Mouse (Mus musculus): Measurements from ENCODE around the gene Cc2d1a. TPM values are rescaled to one million over a fixed set of nuclear protein-coding genes. Genes with fewer than 3 reads are reported as not detected.

Gene Cc2d1a
- polyA plus RNA-seq, 1 experiment from 2014 or later = 17.3 TPM

DNA sequence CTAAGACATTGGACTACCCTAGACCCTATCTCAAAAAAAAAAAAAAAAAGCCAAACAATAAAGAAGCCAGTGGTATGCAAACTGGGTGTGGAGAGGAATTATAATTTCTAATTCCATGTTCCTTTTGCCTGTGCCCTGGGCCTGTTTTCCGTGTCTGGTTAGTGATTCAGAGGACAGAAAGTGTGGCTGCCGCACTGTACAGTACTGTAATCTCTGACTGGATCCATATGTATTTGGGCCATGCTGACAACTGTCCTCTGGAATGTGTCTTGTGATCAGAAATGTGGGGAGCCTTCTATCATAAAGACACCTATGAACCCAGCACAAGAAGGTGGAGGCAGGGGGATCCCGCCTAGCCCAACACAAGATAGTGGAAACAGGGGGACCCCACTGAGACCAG is 25.6 kb downstream of the Cc2d1a start:
- no peaks in the 10 kb centered on the region for H3K9me3 ChIP-seq
- no peak for DNase-seq (ENCODE audit: extremely low spot score, low spot score)
- no peak overlapping the region for H3K4me3 ChIP-seq
- no peak overlapping the region for H3K27ac ChIP-seq
- H3K4me1 ChIP-seq = peaks cover 5% of the 10 kb centered on the region; the same call in 1 of the 2 replicates
- no peaks in the 10 kb centered on the region for H3K36me3 ChIP-seq (replicated peaks)
- WGBS = 84% methylated on average over 3 of the region's 3 CpGs
- no peaks in the 10 kb centered on the region for H3K27me3 ChIP-seq (ENCODE audit: poor library complexity, severe bottlenecking)

DNA sequence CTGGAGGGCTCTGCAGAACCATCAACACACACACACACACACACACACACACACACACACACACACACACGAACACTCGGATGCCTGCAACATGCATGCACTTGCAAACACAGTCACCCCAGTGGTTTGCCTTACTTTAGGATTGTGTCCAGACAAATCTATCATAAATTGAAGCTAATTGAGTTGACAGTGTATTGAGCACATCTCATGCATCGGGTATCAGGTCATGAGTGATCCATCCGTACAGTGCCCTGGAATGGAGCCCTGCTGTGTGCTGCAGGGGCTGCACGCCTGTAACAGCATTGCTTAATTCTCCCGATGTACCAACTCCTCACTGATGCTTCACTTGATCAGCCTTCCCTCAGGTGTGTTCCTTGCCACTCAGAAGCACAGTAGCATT is 32.1 kb downstream of the Cc2d1a start:
- DNase-seq (ENCODE audit: extremely low spot score, low spot score) = no peak
- 90% methylated on average over 6 of the region's 6 CpGs for WGBS
- H3K27ac ChIP-seq = no peak overlapping the region

DNA sequence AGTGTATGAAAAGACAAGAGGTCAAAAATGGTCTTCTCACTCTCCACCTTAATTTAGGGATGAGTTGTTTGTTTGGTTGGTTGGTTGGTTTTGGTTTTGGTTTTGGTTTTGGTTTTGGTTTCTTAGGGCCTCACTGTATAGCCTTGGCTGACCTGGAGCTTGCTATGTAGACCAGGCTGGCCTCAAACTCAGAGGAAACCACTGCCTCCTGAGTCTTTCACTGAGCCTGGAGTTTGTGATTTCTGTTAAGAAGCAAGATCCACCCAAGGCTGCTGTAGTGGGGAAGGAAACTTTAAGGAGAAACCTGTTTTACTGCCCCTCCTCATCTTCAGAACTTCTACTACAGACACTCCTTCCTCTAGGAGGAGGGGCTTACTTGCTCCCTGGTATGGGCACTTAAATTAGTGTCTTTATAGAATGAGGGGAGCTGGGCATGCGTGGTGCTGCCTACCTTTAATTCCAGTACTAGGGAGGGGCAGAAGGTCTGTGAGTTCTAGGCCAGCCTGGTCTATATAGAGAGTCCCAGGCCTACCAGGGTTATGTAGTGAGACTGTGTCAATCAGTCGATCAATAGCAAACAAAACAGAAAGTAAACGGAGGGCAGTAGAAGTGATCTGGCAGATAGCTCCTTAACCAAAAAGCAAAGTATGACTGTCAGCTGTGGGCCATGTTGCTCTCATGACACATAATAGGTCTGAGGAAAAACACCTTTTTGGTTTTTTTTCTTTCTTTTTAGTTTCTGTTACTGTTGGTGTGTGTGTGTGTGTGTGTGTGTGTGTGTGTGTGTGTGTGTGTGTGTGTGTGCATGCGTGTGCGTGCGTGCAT is 41.3 kb downstream of the Cc2d1a start:
- no peak overlapping the region for H3K4me3 ChIP-seq
- H3K27me3 ChIP-seq (ENCODE audit: poor library complexity, severe bottlenecking) = no peaks in the 10 kb centered on the region
- H3K36me3 ChIP-seq (replicated peaks) = peaks cover 18% of the 10 kb centered on the region
- 92% methylated on average over 5 of the region's 6 CpGs for WGBS
- DNase-seq (ENCODE audit: extremely low spot score, low spot score) = no peak
- H3K4me1 ChIP-seq = peaks cover 31% of the 10 kb centered on the region
- no peak overlapping the region for H3K27ac ChIP-seq
- H3K9me3 ChIP-seq = no peaks in the 10 kb centered on the region

More for the DNA sequence above, 32.1 kb downstream of the Cc2d1a start:
- H3K9me3 ChIP-seq = no peaks in the 10 kb centered on the region
- H3K4me3 ChIP-seq = no peak overlapping the region
- H3K27me3 ChIP-seq (ENCODE audit: poor library complexity, severe bottlenecking) = no peaks in the 10 kb centered on the region
- H3K36me3 ChIP-seq (replicated peaks) = no peaks in the 10 kb centered on the region
- no peaks in the 10 kb centered on the region for H3K4me1 ChIP-seq

DNA sequence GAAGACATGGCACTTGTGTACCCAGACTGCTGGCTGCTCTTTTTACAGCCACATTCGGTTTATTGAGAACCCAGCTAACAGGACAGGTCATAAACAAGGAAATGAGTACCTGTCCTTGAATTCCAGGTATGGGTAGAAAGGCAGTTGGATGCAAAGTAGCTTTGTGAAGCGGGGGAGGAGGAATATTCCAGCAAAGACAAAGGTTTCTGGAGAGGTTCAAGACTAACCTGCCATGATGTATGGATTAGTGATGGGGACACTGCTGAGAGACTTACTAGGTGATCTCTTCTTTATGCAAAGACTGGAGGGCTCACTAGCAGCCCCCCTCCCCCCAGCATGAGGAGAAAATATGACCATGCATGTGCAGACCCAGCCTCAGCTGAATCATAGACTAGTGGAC is 42.1 kb downstream of the Cc2d1a start:
- H3K27ac ChIP-seq = peak overlapping the region; percentile 99; the same call in 1 of the 2 replicates
- H3K4me3 ChIP-seq = no peak overlapping the region
- WGBS = 81% methylated on average over 2 of the region's 2 CpGs
- peaks cover 31% of the 10 kb centered on the region for H3K4me1 ChIP-seq
- no peak for DNase-seq (ENCODE audit: extremely low spot score, low spot score)
- no peaks in the 10 kb centered on the region for H3K27me3 ChIP-seq (ENCODE audit: poor library complexity, severe bottlenecking)
- H3K36me3 ChIP-seq (replicated peaks) = peaks cover 25% of the 10 kb centered on the region
- no peaks in the 10 kb centered on the region for H3K9me3 ChIP-seq

DNA sequence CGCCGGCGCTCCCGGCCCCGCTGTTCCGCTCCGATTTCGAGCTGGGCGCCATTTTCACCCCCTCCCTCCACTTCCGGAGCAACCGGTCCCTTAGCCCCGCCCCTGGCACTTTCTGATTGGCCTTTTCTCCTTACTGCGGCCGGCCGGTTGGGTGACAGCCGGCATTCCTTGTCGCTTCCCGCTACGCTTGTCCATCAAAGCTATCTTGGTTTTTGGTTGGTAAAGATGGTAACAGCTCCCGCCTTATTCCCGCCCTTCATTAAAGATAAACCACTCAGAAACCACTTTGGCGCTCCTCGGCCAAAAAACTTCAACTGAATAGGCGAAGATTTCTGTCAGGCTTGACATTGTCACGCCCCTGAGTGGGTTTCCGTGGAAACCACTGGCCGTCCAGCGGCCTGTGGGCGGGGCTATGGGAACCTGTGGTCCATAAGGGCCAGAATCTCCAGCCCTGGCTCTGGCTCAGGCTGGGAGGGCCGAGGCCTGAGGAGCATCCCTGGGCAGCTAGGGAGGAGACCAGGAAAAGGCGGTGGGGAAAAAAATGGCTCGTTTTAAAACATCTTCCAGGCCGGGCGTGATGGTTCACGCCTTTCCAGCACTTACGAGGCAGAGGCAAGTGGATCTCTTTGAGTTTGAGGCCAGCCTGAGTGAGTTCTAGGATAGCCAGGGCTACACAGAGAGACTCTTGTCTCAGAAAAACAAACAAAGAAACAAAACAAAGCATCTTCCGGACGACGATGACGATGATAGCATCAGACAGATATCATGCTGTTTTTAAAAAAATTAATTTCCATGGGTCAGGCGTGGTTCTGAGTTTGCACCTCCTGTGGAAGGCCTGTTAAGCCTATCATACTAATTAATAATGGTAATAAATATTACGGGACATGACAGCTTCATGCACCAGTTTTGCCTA is 42.8 kb downstream of the Cc2d1a start, which contains the start of gene Dcaf15:
Dcaf15 (minus strand) TSS at position 72 of the 913 bp plus-strand sequence.
- peaks cover 32% of the 10 kb centered on the region for H3K36me3 ChIP-seq (replicated peaks)

DNA sequence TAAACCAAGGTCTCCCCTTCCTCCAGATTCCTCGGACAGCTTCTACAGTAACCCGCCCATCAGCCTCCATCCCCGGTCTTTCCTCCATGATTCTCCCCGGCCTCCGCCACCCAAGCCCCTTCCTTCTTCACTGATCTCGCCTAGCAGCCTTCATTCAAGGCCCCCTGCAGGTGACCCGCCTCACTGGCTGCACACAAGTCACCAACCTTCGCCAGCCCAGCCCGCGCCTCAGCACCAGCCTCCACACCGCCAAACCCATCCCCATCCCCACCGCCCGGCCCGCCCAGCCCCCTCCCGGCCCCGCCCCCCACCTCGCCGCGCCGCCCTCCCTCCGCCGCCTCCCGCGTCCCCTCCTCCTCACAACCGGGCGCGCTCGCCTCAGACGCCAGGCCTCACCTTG is 43.5 kb downstream of the Cc2d1a start:
- H3K4me1 ChIP-seq = peaks cover 31% of the 10 kb centered on the region
- H3K4me3 ChIP-seq = peak overlapping the region; percentile 82
- peak overlapping the region; percentile 99 for H3K27ac ChIP-seq
- peaks cover 40% of the 10 kb centered on the region for H3K36me3 ChIP-seq (replicated peaks)
- no peaks in the 10 kb centered on the region for H3K27me3 ChIP-seq (ENCODE audit: poor library complexity, severe bottlenecking)
- DNase-seq (ENCODE audit: extremely low spot score, low spot score) = peak; percentile 87
- under 1% methylated on average over 27 of the region's 29 CpGs for WGBS
- no peaks in the 10 kb centered on the region for H3K9me3 ChIP-seq

More for the DNA sequence above, 42.8 kb downstream of the Cc2d1a start, which contains the start of gene Dcaf15:
- Histone ChIP-seq H3K27ac (peak within 1 kb of the TSS; percentile 99), H3K4me3 (peak within 1 kb of the TSS; percentile 82), H3K27me3 (ENCODE audit: poor library complexity, severe bottlenecking) (no peaks in the 10 kb centered on the region), H3K9me3 (no peaks in the 10 kb centered on the region), H3K4me1 (peaks cover 31% of the 10 kb centered on the region)
- 8% methylated on average over 42 of the region's 42 CpGs for WGBS
- DNase-seq (ENCODE audit: extremely low spot score, low spot score) = peak; percentile 98

DNA sequence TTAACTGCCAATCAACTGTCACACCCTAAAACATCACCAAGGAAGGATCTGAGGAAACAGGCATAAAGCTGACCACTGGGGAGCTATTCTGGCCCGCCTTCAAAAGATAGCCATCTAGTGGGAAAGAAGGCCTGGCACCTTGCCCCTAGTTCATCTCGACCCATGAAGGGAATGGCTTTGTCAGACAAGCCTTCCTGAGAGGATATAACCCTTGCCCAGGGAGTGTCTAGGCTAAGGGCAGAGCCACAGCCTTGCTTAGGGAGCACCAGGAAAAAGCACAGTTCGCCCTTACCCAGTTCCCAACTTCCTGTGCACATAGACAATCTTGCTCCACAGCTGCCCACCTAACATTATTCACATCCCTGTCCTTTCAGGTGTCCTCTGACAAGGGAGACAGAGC is 44.1 kb downstream of the Cc2d1a start:
- WGBS = 72% methylated on average over 3 of the region's 3 CpGs
- Histone ChIP-seq H3K36me3 (replicated peaks) (peaks cover 46% of the 10 kb centered on the region), H3K9me3 (no peaks in the 10 kb centered on the region), H3K27ac (peak overlapping the region; percentile 99), H3K27me3 (ENCODE audit: poor library complexity, severe bottlenecking) (no peaks in the 10 kb centered on the region), H3K4me1 (peaks cover 31% of the 10 kb centered on the region), H3K4me3 (peak overlapping the region; percentile 82)
- no peak for DNase-seq (ENCODE audit: extremely low spot score, low spot score)

DNA sequence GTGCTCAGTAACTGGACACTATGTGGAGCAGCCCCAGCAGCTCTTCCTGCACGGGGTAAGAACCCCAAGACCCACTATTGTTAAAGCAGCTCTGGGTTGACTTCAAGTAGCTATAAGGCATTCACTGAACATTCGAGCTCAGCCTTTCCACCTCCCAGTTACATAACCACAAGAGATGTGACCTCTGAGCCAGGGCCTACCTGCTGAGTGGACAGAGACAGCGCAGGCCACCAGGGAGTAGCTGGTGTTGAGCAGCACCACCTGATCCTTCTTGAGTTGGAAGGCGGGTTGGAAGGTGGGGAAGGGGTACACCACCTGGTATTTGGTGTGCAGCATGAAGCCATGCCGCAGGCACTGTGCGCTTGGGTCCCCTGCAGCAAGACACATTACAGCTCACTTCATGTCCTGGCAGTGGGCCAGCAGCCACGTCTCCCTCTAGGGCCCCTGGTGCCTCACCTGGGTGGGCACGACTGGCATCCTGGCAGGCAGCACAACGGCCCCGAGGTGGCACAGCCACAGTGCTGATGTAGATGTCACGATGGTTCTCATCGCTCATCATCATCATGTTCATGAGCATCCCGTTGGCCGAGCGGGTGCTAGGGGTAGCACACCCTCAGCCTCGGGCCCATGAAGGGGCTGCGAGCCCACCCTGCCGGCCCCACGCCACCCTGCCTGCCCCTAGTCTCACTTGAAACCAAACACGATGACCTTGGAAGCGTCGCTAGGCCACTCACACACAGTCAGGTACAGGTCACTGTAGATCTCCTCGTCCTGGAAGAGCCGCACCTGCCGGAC is 46.1 kb downstream of the Cc2d1a start:
- no peaks in the 10 kb centered on the region for H3K27me3 ChIP-seq (ENCODE audit: poor library complexity, severe bottlenecking)
- peaks cover 65% of the 10 kb centered on the region for H3K36me3 ChIP-seq (replicated peaks)

DNA sequence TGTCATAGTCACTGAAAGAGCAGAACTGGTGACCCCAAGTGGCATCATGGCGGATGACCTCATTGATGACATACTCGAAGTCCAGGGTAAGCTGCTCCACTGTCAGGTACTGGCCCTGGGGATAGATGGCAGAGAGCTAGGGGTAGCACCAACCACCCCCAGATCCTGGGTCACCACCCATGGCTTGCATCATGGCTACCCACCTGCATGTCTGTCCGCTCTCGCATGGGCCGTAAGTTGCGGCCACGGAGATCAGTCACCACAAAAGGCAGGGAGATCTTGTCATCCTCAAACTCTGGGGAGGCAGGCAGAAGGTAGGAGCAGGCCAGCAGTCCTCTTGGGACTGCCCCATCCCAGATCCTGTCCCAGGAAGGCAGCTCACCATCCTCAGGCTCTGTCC is 49.4 kb downstream of the Cc2d1a start:
- no peak overlapping the region for H3K4me3 ChIP-seq
- H3K4me1 ChIP-seq = peaks cover 10% of the 10 kb centered on the region
- peaks cover 98% of the 10 kb centered on the region for H3K36me3 ChIP-seq (replicated peaks)
- DNase-seq (ENCODE audit: extremely low spot score, low spot score) = no peak
- no peaks in the 10 kb centered on the region for H3K27me3 ChIP-seq (ENCODE audit: poor library complexity, severe bottlenecking)
- H3K27ac ChIP-seq = no peak overlapping the region
- WGBS = 91% methylated on average over 7 of the region's 7 CpGs
- H3K9me3 ChIP-seq = no peaks in the 10 kb centered on the region

More for the DNA sequence above, 46.1 kb downstream of the Cc2d1a start:
- Histone ChIP-seq H3K4me3 (no peak overlapping the region), H3K9me3 (no peaks in the 10 kb centered on the region), H3K27ac (no peak overlapping the region), H3K4me1 (peaks cover 31% of the 10 kb centered on the region)
- WGBS = 94% methylated on average over 25 of the region's 25 CpGs
- DNase-seq (ENCODE audit: extremely low spot score, low spot score) = no peak

DNA sequence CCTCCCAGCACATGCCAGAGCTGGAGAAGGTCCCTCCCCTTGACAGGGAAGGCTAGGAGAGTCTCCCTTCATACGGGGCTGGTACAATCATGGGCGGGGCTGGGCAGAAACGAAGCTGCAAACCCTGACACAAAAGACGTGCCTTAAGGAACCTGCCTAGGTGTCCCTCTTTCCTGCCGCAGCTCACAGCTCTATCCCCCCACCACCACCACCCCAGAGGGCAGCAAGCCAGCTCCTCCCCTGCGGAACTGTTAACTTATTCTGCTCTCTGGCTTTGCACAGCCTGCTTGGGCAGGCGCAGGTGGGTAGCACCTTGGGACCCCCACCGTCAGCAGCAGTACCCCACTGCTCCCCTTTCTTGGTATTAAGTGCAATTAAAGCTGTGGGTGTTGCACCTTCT is 51.7 kb downstream of the Cc2d1a start:
- no peaks in the 10 kb centered on the region for H3K9me3 ChIP-seq
- no peak for DNase-seq (ENCODE audit: extremely low spot score, low spot score)
- no peaks in the 10 kb centered on the region for H3K27me3 ChIP-seq (ENCODE audit: poor library complexity, severe bottlenecking)
- H3K4me1 ChIP-seq = no peaks in the 10 kb centered on the region
- H3K27ac ChIP-seq = no peak overlapping the region
- WGBS = 74% methylated on average over 8 of the region's 8 CpGs
- H3K4me3 ChIP-seq = no peak overlapping the region
- peaks cover 100% of the 10 kb centered on the region for H3K36me3 ChIP-seq (replicated peaks)

DNA sequence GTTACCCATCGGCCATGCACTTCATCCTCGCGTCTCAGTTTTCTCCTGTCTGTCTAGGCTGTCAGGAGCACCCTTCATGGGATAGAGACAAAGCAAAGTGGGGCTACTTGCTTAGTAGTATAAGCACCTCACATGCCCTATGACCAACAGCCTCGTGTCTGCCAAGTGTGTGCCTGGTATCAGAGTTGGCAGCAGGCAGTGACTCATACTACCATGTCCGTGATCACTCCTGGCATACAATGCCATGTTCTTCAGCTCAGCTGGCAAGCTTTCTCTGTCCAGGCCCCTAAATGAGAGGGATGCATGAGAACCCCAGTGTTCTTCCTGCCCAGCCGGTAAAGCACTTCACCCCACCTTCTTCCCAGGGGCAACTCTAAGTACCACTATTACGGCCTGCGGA is 57.2 kb downstream of the Cc2d1a start:
- H3K36me3 ChIP-seq (replicated peaks) = peaks cover 99% of the 10 kb centered on the region
- H3K27ac ChIP-seq = no peak overlapping the region
- DNase-seq (ENCODE audit: extremely low spot score, low spot score) = no peak
- H3K4me3 ChIP-seq = no peak overlapping the region
- H3K4me1 ChIP-seq = no peaks in the 10 kb centered on the region
- H3K9me3 ChIP-seq = no peaks in the 10 kb centered on the region
- H3K27me3 ChIP-seq (ENCODE audit: poor library complexity, severe bottlenecking) = 0 out of 2 replicates have a peak, but pooled peaks cover under 1% of the 10 kb centered on the region
- WGBS = 95% methylated on average over 8 of the region's 8 CpGs

DNA sequence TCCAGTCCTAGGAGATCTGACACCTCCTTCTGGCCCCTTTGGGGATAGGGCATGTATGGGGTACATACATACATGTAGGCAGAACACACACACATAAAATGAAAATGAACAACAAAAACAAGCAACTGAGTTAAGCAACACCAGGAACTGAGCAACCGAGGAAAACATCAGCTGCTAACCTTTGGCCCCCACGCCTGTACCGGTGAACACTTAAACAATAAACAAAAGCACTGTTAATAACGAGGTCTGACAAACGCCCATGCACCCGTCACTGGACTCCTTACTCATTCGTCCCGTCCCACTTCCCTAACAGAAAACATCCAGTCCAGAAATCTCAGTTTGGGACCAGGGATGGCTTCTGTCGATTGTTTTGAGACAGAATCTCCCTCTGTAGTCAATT is 58.5 kb downstream of the Cc2d1a start:
- no peak for DNase-seq (ENCODE audit: extremely low spot score, low spot score)
- Histone ChIP-seq H3K9me3 (no peaks in the 10 kb centered on the region), H3K27me3 (ENCODE audit: poor library complexity, severe bottlenecking) (peaks cover 12% of the 10 kb centered on the region; the same call in 1 of the 2 replicates), H3K27ac (no peak overlapping the region), H3K4me3 (no peak overlapping the region), H3K36me3 (replicated peaks) (peaks cover 99% of the 10 kb centered on the region), H3K4me1 (peaks cover 11% of the 10 kb centered on the region)
- 89% methylated on average over 9 of the region's 9 CpGs for WGBS
